Mouse (Mus musculus): ENCODE data around the gene Tldc1. TPM values are rescaled to one million over a fixed set of nuclear protein-coding genes. Genes with fewer than 3 reads are reported as not detected.

The Tldc1 gene
- polyA plus RNA-seq, 1 experiment from 2014 or later = 13.0 TPM

DNA sequence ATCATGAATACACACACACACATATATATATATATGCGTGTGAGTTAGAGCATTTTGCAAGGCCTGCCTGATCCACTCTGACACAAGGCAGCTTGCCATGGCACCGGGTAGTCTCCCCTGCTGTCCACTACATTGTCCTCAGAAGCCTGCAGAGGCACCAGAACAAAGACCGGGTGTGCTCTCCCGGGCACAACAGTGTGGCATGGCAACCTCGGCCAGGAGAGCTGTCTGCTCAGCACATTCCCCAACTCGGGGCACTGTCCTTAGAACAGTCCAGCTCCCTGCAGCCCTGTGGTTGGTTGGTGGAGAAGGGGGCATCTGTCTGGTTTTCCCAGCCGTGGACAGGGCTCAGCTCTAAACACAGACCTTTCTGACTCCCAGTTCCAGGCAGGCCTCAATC is 41.1 kb upstream of the Tldc1 start:
- 0 out of 2 replicates have a peak, but pooled peaks cover 4% of the 10 kb centered on the region for H3K4me1 ChIP-seq (ENCODE audit: control insufficient read depth, insufficient read depth, low read length)
- H3K9me3 ChIP-seq (ENCODE audit: control insufficient read depth, low read length) = no peaks in the 10 kb centered on the region
- peaks cover 8% of the 10 kb centered on the region for H3K36me3 ChIP-seq (ENCODE audit: control insufficient read depth, insufficient read depth, low read length)
- H3K27me3 ChIP-seq (ENCODE audit: control insufficient read depth, insufficient read depth, low read length) = no peaks in the 10 kb centered on the region
- ATAC-seq (ENCODE audit: low FRiP score, low TSS enrichment) = no peak
- no peak overlapping the region for H3K4me3 ChIP-seq (ENCODE audit: low read length)
- no peak overlapping the region for H3K27ac ChIP-seq (ENCODE audit: low read depth, low read length)
- WGBS = 78% methylated on average over 7 of the region's 7 CpGs
- H3K4me2 ChIP-seq (replicated peaks; ENCODE audit: low read depth, low read length) = no peak overlapping the region
- H3K9ac ChIP-seq (ENCODE audit: low read depth, low read length) = no peak overlapping the region

DNA sequence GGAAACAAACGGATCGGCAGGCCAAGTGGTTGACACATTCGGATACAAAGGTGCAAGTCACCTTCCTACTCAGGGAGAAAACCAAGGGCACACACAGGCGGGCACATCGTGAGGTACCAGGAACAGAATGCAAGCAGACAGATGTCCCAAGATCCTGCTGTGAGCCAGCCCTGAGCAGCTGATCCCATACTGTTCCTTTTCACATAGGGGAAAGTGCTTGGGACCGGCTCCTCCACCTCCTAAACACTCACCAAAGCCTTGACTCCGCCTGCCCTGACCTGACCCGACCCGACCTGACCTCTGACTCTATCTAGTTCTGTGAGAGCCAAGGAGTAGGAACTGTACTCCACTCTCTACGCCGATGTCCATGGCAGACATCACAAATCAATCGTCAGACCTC is 39.2 kb upstream of the Tldc1 start:
- H3K4me2 ChIP-seq (replicated peaks; ENCODE audit: low read depth, low read length) = no peak overlapping the region
- no peaks in the 10 kb centered on the region for H3K9me3 ChIP-seq (ENCODE audit: control insufficient read depth, low read length)
- H3K27ac ChIP-seq (ENCODE audit: low read depth, low read length) = no peak overlapping the region
- H3K27me3 ChIP-seq (ENCODE audit: control insufficient read depth, insufficient read depth, low read length) = no peaks in the 10 kb centered on the region
- peaks cover 20% of the 10 kb centered on the region for H3K4me1 ChIP-seq (ENCODE audit: control insufficient read depth, insufficient read depth, low read length)
- no peak for ATAC-seq (ENCODE audit: low FRiP score, low TSS enrichment)
- peaks cover 7% of the 10 kb centered on the region for H3K36me3 ChIP-seq (ENCODE audit: control insufficient read depth, insufficient read depth, low read length)
- no peak overlapping the region for H3K4me3 ChIP-seq (ENCODE audit: low read length)
- H3K9ac ChIP-seq (ENCODE audit: low read depth, low read length) = no peak overlapping the region
- WGBS = 39% methylated on average over 12 of the region's 12 CpGs

GRCm38 (mm10) chr8:119816219-119816618 is 38.0 kb upstream of the Tldc1 start:
- H3K4me1 ChIP-seq (ENCODE audit: control insufficient read depth, insufficient read depth, low read length) = peaks cover 26% of the 10 kb centered on the region
- H3K9ac ChIP-seq (ENCODE audit: low read depth, low read length) = no peak overlapping the region
- no peaks in the 10 kb centered on the region for H3K9me3 ChIP-seq (ENCODE audit: control insufficient read depth, low read length)
- H3K36me3 ChIP-seq (ENCODE audit: control insufficient read depth, insufficient read depth, low read length) = no peaks in the 10 kb centered on the region; the same call in 1 of the 2 replicates
- no peaks in the 10 kb centered on the region for H3K27me3 ChIP-seq (ENCODE audit: control insufficient read depth, insufficient read depth, low read length)
- H3K4me2 ChIP-seq (replicated peaks; ENCODE audit: low read depth, low read length) = no peak overlapping the region
- WGBS = 79% methylated on average over 6 of the region's 6 CpGs
- no peak overlapping the region for H3K27ac ChIP-seq (ENCODE audit: low read depth, low read length)
- ATAC-seq (ENCODE audit: low FRiP score, low TSS enrichment) = no peak
- H3K4me3 ChIP-seq (ENCODE audit: low read length) = no peak overlapping the region

- H3K27me3 ChIP-seq (ENCODE audit: control insufficient read depth, insufficient read depth, low read length) = no peaks in the 10 kb centered on the region
- 53% methylated on average over 12 of the region's 12 CpGs for WGBS
- H3K4me2 ChIP-seq (replicated peaks; ENCODE audit: low read depth, low read length) = peak overlapping the region; percentile 0; the same call in 1 of the 2 replicates
- H3K4me3 ChIP-seq (ENCODE audit: low read length) = no peak overlapping the region
- H3K9me3 ChIP-seq (ENCODE audit: control insufficient read depth, low read length) = no peaks in the 10 kb centered on the region
- peak overlapping the region; percentile 71; the same call in 1 of the 2 replicates for H3K27ac ChIP-seq (ENCODE audit: low read depth, low read length)
- no peak overlapping the region for H3K9ac ChIP-seq (ENCODE audit: low read depth, low read length)
- H3K4me1 ChIP-seq (ENCODE audit: control insufficient read depth, insufficient read depth, low read length) = peaks cover 26% of the 10 kb centered on the region
- H3K36me3 ChIP-seq (ENCODE audit: control insufficient read depth, insufficient read depth, low read length) = peaks cover 13% of the 10 kb centered on the region; the same call in 1 of the 2 replicates
- peak; percentile 41 for ATAC-seq (ENCODE audit: low FRiP score, low TSS enrichment)
Measured at GRCm38 (mm10) chr8:119812650-119813431, 34.6 kb upstream of the Tldc1 start.

DNA sequence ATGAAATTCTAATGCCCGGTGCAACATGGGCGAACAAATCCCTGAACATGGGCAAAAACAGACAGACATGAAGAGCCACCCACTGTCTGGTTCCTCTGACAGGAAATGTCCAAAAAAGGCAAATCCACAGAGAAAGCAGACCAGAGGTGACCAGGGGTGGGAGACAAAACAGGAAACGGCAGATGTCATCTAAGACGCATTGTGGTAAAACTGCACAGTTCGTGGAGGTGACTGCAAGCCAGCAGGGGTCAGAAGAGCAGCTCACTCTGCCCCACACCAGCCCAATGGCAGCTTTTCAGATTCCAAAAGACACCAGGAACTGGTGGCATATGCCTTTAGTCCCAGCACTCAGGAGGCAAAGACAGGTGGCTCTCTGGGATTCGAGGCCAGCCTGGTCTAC is 33.7 kb upstream of the Tldc1 start:
- 44% methylated on average over 6 of the region's 6 CpGs for WGBS
- no peak overlapping the region for H3K9ac ChIP-seq (ENCODE audit: low read depth, low read length)
- H3K4me1 ChIP-seq (ENCODE audit: control insufficient read depth, insufficient read depth, low read length) = peaks cover 26% of the 10 kb centered on the region
- H3K4me2 ChIP-seq (replicated peaks; ENCODE audit: low read depth, low read length) = no peak overlapping the region
- H3K4me3 ChIP-seq (ENCODE audit: low read length) = no peak overlapping the region
- H3K9me3 ChIP-seq (ENCODE audit: control insufficient read depth, low read length) = no peaks in the 10 kb centered on the region
- no peak overlapping the region for H3K27ac ChIP-seq (ENCODE audit: low read depth, low read length)
- ATAC-seq (ENCODE audit: low FRiP score, low TSS enrichment) = no peak
- peaks cover 13% of the 10 kb centered on the region; the same call in 1 of the 2 replicates for H3K36me3 ChIP-seq (ENCODE audit: control insufficient read depth, insufficient read depth, low read length)
- no peaks in the 10 kb centered on the region for H3K27me3 ChIP-seq (ENCODE audit: control insufficient read depth, insufficient read depth, low read length)

DNA sequence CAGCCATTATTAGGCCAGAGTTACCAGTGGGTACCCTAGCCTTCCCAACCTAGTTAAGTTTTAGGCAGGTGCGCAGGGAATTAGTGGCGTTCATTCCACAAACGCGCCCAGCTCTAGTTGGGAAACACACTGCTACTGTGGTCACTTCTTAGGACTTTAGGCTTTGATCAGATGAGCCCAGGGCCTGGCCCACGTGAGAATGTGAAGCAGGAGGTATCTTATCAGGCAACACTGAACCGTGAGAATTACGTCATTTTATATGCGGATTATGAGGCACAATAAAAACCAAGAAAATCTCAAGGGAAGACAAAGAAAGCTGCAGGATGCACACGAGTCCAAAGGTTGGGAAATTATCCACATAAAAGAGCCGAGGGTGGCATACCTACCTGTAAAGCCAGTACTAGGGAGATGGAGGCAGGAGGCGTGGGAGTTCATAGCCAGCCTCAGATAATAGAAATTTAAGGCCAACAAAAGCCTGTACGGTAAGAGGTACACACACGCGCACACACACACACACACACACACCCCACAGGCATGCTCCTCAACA is 32.8 kb upstream of the Tldc1 start:
- WGBS = 87% methylated on average over 14 of the region's 14 CpGs
- peaks cover 26% of the 10 kb centered on the region for H3K4me1 ChIP-seq (ENCODE audit: control insufficient read depth, insufficient read depth, low read length)
- no peak overlapping the region for H3K4me2 ChIP-seq (replicated peaks; ENCODE audit: low read depth, low read length)
- no peak for ATAC-seq (ENCODE audit: low FRiP score, low TSS enrichment)
- H3K9ac ChIP-seq (ENCODE audit: low read depth, low read length) = no peak overlapping the region
- H3K36me3 ChIP-seq (ENCODE audit: control insufficient read depth, insufficient read depth, low read length) = peaks cover 13% of the 10 kb centered on the region; the same call in 1 of the 2 replicates
- no peaks in the 10 kb centered on the region for H3K27me3 ChIP-seq (ENCODE audit: control insufficient read depth, insufficient read depth, low read length)
- no peak overlapping the region for H3K4me3 ChIP-seq (ENCODE audit: low read length)
- no peaks in the 10 kb centered on the region for H3K9me3 ChIP-seq (ENCODE audit: control insufficient read depth, low read length)
- H3K27ac ChIP-seq (ENCODE audit: low read depth, low read length) = no peak overlapping the region

DNA sequence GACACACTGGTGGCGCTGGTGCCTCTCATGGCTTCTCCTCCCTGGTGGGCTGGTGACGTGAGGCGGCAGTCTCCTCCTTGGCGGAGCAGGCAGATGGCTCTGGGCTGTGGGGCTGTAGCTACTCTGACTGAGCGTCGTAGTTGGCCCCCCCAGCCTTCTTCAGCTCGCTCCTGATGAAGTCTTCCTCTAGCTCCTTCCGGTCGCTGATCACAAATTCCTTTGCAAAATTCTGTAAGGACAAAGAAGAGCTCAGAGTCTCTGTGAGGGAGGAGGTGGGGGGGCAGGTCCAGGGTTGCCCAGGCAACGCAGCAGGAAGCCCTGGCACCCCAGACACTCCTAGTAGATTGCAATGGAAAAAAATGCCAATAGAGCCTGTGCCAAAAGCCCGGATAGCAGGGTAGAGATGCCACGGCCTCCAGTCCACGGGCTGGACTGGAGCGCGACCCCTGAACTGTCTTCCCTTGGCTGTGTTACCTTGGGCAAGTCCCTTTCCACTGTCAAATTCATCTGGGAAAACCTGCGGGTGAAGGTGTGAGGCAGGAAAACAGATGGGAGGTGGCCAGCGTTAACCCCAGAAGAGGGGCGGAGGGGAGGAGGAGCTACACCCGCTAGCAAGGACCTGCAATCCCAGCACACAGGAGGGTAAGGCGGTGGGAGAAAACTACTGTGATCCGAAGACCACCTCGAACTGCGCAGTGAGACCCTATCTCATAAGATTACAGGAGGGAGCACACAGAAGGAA is 32.1 kb upstream of the Tldc1 start:
- ATAC-seq (ENCODE audit: low FRiP score, low TSS enrichment) = no peak
- Histone ChIP-seq H3K36me3 (ENCODE audit: control insufficient read depth, insufficient read depth, low read length) (peaks cover 13% of the 10 kb centered on the region; the same call in 1 of the 2 replicates), H3K27ac (ENCODE audit: low read depth, low read length) (no peak overlapping the region), H3K9ac (ENCODE audit: low read depth, low read length) (no peak overlapping the region), H3K9me3 (ENCODE audit: control insufficient read depth, low read length) (no peaks in the 10 kb centered on the region), H3K4me3 (ENCODE audit: low read length) (no peak overlapping the region), H3K27me3 (ENCODE audit: control insufficient read depth, insufficient read depth, low read length) (no peaks in the 10 kb centered on the region), H3K4me2 (replicated peaks; ENCODE audit: low read depth, low read length) (no peak overlapping the region), H3K4me1 (ENCODE audit: control insufficient read depth, insufficient read depth, low read length) (peaks cover 25% of the 10 kb centered on the region)
- WGBS = 88% methylated on average over 23 of the region's 23 CpGs

DNA sequence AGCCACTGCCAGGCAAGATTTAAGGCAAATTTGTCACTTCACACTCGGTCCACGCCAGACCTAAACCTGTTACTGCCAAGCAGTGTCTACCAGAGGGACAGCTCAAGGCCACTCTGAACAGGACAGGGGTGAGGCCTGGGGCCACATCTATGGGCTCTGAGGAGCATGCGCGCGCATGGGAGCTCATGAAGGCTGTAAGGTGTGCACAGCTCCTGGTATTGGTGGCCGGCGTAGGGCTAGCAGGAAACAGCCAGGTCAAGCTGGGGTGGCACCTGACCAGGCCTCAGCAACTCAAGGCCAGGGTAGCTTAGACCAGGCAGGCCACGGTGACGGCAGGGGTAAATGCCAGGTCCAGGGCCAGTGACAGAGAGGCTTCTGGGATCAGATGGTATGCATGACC is 31.4 kb upstream of the Tldc1 start:
- H3K27ac ChIP-seq (ENCODE audit: low read depth, low read length) = no peak overlapping the region
- no peaks in the 10 kb centered on the region for H3K9me3 ChIP-seq (ENCODE audit: control insufficient read depth, low read length)
- no peak overlapping the region for H3K4me3 ChIP-seq (ENCODE audit: low read length)
- ATAC-seq (ENCODE audit: low FRiP score, low TSS enrichment) = no peak
- 91% methylated on average over 9 of the region's 9 CpGs for WGBS
- no peak overlapping the region for H3K4me2 ChIP-seq (replicated peaks; ENCODE audit: low read depth, low read length)
- H3K36me3 ChIP-seq (ENCODE audit: control insufficient read depth, insufficient read depth, low read length) = peaks cover 13% of the 10 kb centered on the region; the same call in 1 of the 2 replicates
- no peak overlapping the region for H3K9ac ChIP-seq (ENCODE audit: low read depth, low read length)
- H3K4me1 ChIP-seq (ENCODE audit: control insufficient read depth, insufficient read depth, low read length) = peaks cover 27% of the 10 kb centered on the region
- H3K27me3 ChIP-seq (ENCODE audit: control insufficient read depth, insufficient read depth, low read length) = no peaks in the 10 kb centered on the region

GRCm38 (mm10) chr8:119807687-119808086 is 29.5 kb upstream of the Tldc1 start:
- no peak overlapping the region for H3K27ac ChIP-seq (ENCODE audit: low read depth, low read length)
- 90% methylated on average over 4 of the region's 4 CpGs for WGBS
- H3K9me3 ChIP-seq (ENCODE audit: control insufficient read depth, low read length) = no peaks in the 10 kb centered on the region
- ATAC-seq (ENCODE audit: low FRiP score, low TSS enrichment) = no peak
- no peak overlapping the region for H3K4me2 ChIP-seq (replicated peaks; ENCODE audit: low read depth, low read length)
- peaks cover 13% of the 10 kb centered on the region; the same call in 1 of the 2 replicates for H3K36me3 ChIP-seq (ENCODE audit: control insufficient read depth, insufficient read depth, low read length)
- peaks cover 15% of the 10 kb centered on the region for H3K4me1 ChIP-seq (ENCODE audit: control insufficient read depth, insufficient read depth, low read length)
- H3K27me3 ChIP-seq (ENCODE audit: control insufficient read depth, insufficient read depth, low read length) = no peaks in the 10 kb centered on the region
- no peak overlapping the region for H3K4me3 ChIP-seq (ENCODE audit: low read length)
- H3K9ac ChIP-seq (ENCODE audit: low read depth, low read length) = no peak overlapping the region
